Mouse (Mus musculus) kidney, postnatal 0 days (tissue): Measurements from ENCODE around the gene Gm20388. TPM values are rescaled to one million over a fixed set of nuclear protein-coding genes. Genes with fewer than 3 reads are reported as not detected.

Source experiments
- ATAC-seq: fragments of 200-750 bp; cut with Nextera tagmentation; replicated peaks from 2 replicates; pipeline ENCODE4 v1.8.0; 2017; ENCODE audit warnings: low read depth, moderate number of reproducible peaks, moderate TSS enrichment, moderate library complexity; ENCODE audit not compliant: low FRiP score
- DNase-seq: peaks from one replicate; pipeline ENCODE4 v3.0.0-alpha.2; 2016; ENCODE audit warnings: low spot score
- H3K27ac ChIP-seq: fragments of 300-500 bp; sonication (generic); 2 replicates; pipeline ENCODE4 v1.5.1; 2014; ENCODE audit warnings: mild to moderate bottlenecking
- H3K27me3 ChIP-seq: fragments of 300-500 bp; sonication (generic); 2 replicates; pipeline ENCODE4 v1.6.1; 2014; ENCODE audit warnings: low read length, mixed read lengths; ENCODE audit not compliant: insufficient read depth
- H3K36me3 ChIP-seq: fragments of 300-500 bp; sonication (generic); 2 replicates; pipeline ENCODE4 v1.6.1; 2014; ENCODE audit warnings: low read length, mixed read lengths; ENCODE audit not compliant: insufficient read depth
- H3K4me1 ChIP-seq: fragments of 300-500 bp; sonication (generic); replicated peaks from 2 replicates; pipeline ENCODE4 v1.6.1; 2014; ENCODE audit warnings: antibody characterized with exemption, low read length, mixed read lengths; ENCODE audit not compliant: insufficient read depth
- H3K4me2 ChIP-seq: fragments of 300-500 bp; sonication (generic); 2 replicates; pipeline ENCODE4 v1.6.1; 2014; ENCODE audit warnings: mild to moderate bottlenecking, low read length, moderate library complexity, mixed read lengths
- H3K4me3 ChIP-seq: fragments of 300-500 bp; sonication (generic); replicated peaks from 2 replicates; pipeline ENCODE4 v1.5.1; 2014; ENCODE audit warnings: low read depth, low read length
- H3K9ac ChIP-seq: fragments of 300-500 bp; sonication (generic); 2 replicates; pipeline ENCODE4 v1.6.1; 2014; ENCODE audit warnings: low read depth, low read length
- H3K9me3 ChIP-seq: fragments of 300-500 bp; sonication (generic); replicated peaks from 2 replicates; pipeline ENCODE4 v1.6.1; 2016; ENCODE audit warnings: low read length, inconsistent platforms, mixed read lengths
- CTCF ChIP-seq: IDR thresholded peaks from 2 replicates; pipeline ENCODE4 v1.5.1; 2016; ENCODE audit warnings: antibody characterized with exemption, low read depth, mild to moderate bottlenecking, moderate library complexity
- WGBS: fragments of 180-500 bp; shearing (Covaris S2); extraction: QIAGEN DNeasy Blood & Tissue Kit; methylation state at CpG from one replicate; pipeline ENCODE4 v1.1.7; 2014; 5-methylcytosine and 5-hydroxymethylcytosine counted together
- polyA plus RNA-seq: library from polyadenylated mRNA; unstranded; fragments of >200 nt; fragmentation: Nextera tagmentation; extraction: Ambion mirVana; gene quantifications from 2 replicates; pipeline ENCODE4 v1.2.1, GENCODE M21; 2015

The Gm20388 gene
- polyA plus RNA-seq, 1 experiment from 2014 or later = not detected

GRCm38 (mm10) chr8:121089631-121090380 lies 1179.2 kb downstream of the Gm20388 start:
- Histone ChIP-seq H3K4me2 (no peak overlapping the region), H3K36me3 (no peaks in the 10 kb centered on the region), H3K27me3 (peaks cover 87% of the 10 kb centered on the region), H3K27ac (no peak overlapping the region), H3K9ac (no peak overlapping the region), H3K4me1 (0 out of 2 replicates have a peak, but pooled peaks cover under 1% of the 10 kb centered on the region), H3K9me3 (no peaks in the 10 kb centered on the region), H3K4me3 (no peak overlapping the region)
- no peak for TF ChIP-seq CTCF
- DNase-seq (no peak), ATAC-seq (no peak)
- WGBS = 5% methylated on average over 32 of the region's 32 CpGs

- DNase-seq (peak; percentile 62), ATAC-seq (no peak)
- peak; percentile 65 for TF ChIP-seq CTCF
- no peaks in the 10 kb centered on the region for H3K36me3 ChIP-seq
- peaks cover 78% of the 10 kb centered on the region for H3K27me3 ChIP-seq
- H3K4me2 ChIP-seq = no peak overlapping the region
- H3K9me3 ChIP-seq = no peaks in the 10 kb centered on the region
- H3K27ac ChIP-seq = no peak overlapping the region
- WGBS = 0% methylated on average over 1 of the region's 1 CpGs
- no peaks in the 10 kb centered on the region for H3K4me1 ChIP-seq
- H3K4me3 ChIP-seq = no peak overlapping the region
- no peak overlapping the region for H3K9ac ChIP-seq
Observed at GRCm38 (mm10) chr8:121090716-121091115, 1180.1 kb downstream of the Gm20388 start.

- Histone ChIP-seq H3K27me3 (peaks cover 63% of the 10 kb centered on the region), H3K36me3 (peaks cover 1% of the 10 kb centered on the region; the same call in 1 of the 2 replicates), H3K4me3 (no peak overlapping the region), H3K9ac (no peak overlapping the region), H3K27ac (no peak overlapping the region), H3K4me2 (no peak overlapping the region), H3K4me1 (no peaks in the 10 kb centered on the region), H3K9me3 (no peaks in the 10 kb centered on the region)
- ATAC-seq (no peak), DNase-seq (no peak)
- no peak for TF ChIP-seq CTCF
- 27% methylated on average over 6 of the region's 6 CpGs for WGBS
Observed at GRCm38 (mm10) chr8:121092141-121092540, 1181.5 kb downstream of the Gm20388 start.

- Histone ChIP-seq H3K4me1 (no peaks in the 10 kb centered on the region), H3K4me2 (no peak overlapping the region), H3K9me3 (no peaks in the 10 kb centered on the region), H3K4me3 (no peak overlapping the region), H3K27me3 (peaks cover 58% of the 10 kb centered on the region), H3K27ac (no peak overlapping the region), H3K9ac (no peak overlapping the region), H3K36me3 (peaks cover 5% of the 10 kb centered on the region; the same call in 1 of the 2 replicates)
- peak; percentile 92 for DNase-seq
- no peak; the same call in 1 of the 2 replicates for ATAC-seq
- 3% methylated on average over 16 of the region's 16 CpGs for WGBS
- peak; percentile 92 for TF ChIP-seq CTCF
Observed at GRCm38 (mm10) chr8:121092627-121093026, 1182.0 kb downstream of the Gm20388 start.

GRCm38 (mm10) chr8:121093496-121093895 lies 1182.9 kb downstream of the Gm20388 start:
- Histone ChIP-seq H3K9me3 (no peaks in the 10 kb centered on the region), H3K4me3 (no peak overlapping the region), H3K27ac (no peak overlapping the region), H3K36me3 (peaks cover 14% of the 10 kb centered on the region), H3K27me3 (peaks cover 50% of the 10 kb centered on the region), H3K9ac (no peak overlapping the region), H3K4me1 (no peaks in the 10 kb centered on the region), H3K4me2 (no peak overlapping the region)
- DNase-seq (no peak), ATAC-seq (no peak)
- WGBS = 52% methylated on average over 6 of the region's 6 CpGs
- TF ChIP-seq CTCF = no peak

- ATAC-seq = no peak
- Histone ChIP-seq H3K27ac (no peak overlapping the region), H3K4me1 (peaks cover 6% of the 10 kb centered on the region; the same call in 1 of the 2 replicates), H3K36me3 (peaks cover 32% of the 10 kb centered on the region), H3K4me2 (no peak overlapping the region), H3K9ac (no peak overlapping the region), H3K4me3 (no peak overlapping the region), H3K27me3 (no peaks in the 10 kb centered on the region), H3K9me3 (no peaks in the 10 kb centered on the region)
- DNase-seq = peak; percentile 89
- 47% methylated on average over 17 of the region's 17 CpGs for WGBS
- TF ChIP-seq CTCF = peak; percentile 99
Observed at GRCm38 (mm10) chr8:121104049-121104818, 1193.6 kb downstream of the Gm20388 start.
